Mouse (Mus musculus): ENCODE measurements around the gene Irf2bp1.
A peak's percentile ranks its signal among the peaks of the same experiment; 100 is the strongest.

The Irf2bp1 gene

GRCm38 (mm10) chr7:19001066-19001806, 2.6 kb upstream of the Irf2bp1 start:
- peak; percentile 77 to 84 for DNase-seq

DNA sequence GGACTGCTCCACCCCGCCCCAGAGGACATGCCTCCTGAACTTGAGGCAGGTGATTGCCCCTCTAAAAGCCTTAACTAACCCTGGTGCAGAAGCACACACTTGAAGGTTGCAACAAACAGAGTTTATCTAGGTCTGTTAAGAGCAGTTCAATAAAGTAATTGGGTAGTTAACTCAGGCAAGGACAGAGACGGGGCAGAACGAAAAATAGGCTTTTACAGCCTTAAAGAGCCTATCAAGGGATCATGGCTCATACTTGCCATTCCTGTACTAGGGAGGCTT, 2.1 kb upstream of the Irf2bp1 start:
- no peak for DNase-seq

- no peak for DNase-seq
Observed at GRCm38 (mm10) chr7:19002115-19002514, 1.7 kb upstream of the Irf2bp1 start.

DNA sequence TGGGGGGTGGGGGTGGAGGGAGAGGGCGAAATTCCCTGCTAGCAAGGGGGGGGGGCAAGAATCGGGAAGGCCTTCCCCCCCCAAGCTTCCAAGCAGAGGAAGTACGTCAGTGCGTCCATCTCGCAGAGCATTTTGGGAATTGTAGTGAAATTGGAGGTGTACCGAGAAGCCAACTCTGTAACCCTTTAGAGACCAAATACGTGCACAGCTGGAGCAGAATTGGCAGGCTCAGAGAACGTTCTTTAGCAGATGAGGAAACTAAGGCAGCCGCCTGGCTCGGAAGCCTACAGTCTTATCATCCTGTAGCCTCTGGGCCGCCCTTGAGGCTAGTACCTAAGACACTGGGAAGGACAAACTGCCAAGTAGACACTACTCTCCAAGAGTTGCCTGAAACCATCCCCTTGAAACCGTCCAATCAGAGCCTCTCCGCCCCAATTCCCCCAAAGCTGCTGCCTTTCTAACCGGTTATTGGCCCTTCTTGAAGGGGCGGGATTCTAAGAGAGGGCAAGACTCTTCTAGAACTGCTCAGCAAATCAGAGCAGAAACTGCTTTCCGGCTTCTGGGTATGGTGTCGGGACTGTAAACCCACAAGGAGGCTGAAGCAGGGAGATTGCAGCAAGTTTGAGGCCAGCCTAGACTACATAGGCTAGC, 871 bp upstream of the Irf2bp1 start:
- DNase-seq: peak; percentile 82 to 92

GRCm38 (mm10) chr7:19004631-19005079, 811 bp downstream of the Irf2bp1 start:
- peak in 1 of 2 experiments; percentile 39 for DNase-seq

- peak in 1 of 2 experiments; percentile 12 for DNase-seq
Observed at GRCm38 (mm10) chr7:19005417-19006121, 1.7 kb downstream of the Irf2bp1 start.

DNA sequence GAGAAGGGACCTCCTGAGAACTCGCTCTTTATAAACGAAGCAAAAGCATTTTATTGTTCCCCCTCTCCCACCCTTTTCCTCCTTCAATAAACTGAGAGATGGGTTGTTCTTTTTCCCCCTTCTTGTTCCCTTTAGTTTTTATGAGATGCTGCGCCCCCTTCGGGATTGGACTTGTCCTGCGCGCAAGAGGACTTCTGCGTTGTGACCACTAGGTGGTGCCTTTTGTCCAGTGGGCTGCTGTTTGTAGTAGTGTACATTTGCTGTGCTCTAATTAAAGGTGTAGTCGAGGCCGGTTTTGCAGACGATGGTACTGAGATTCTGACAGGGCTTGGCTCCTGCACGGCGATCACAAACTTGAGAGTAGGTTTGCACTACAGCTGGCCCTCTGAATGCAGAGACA, 2.6 kb downstream of the Irf2bp1 start:
- peak; percentile 88 to 90 for DNase-seq

GRCm38 (mm10) chr7:19007026-19007977, 3.5 kb downstream of the Irf2bp1 start:
- DNase-seq: peak in 1 of 2 experiments; percentile 51

- DNase-seq: no peak
Observed at GRCm38 (mm10) chr7:19010581-19010980, 6.7 kb downstream of the Irf2bp1 start.

DNA sequence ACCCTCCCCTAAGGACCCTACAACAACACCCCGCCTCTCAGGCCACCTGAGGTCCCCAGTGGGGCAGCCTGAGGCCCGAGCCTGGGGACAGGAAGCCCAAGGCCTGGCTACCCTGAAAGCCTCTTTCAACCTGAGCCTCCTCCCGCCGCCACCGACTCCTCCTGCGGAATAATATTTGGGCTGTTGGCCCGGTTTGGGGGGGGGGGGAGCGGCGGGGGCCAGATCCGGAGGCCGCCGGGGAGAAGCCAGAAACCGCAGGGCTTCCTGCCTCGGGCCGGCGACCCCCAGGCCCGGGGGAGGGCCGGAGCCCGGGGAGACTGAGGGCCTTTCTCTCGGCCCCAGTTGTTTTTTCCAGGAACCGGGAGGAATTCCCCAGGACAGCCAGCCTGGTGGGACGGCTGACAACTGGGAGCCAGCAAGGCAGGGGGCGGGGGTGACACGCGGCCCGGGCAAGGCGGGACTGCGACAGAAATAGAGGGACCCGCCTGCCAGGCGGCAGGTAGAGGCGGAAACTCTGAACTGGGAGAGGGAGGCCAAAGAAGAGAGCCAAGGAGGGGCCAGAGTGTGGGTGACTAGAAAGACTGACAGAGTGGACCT, 8.3 kb downstream of the Irf2bp1 start:
- peak in 1 of 2 experiments; percentile 62 for DNase-seq

DNA sequence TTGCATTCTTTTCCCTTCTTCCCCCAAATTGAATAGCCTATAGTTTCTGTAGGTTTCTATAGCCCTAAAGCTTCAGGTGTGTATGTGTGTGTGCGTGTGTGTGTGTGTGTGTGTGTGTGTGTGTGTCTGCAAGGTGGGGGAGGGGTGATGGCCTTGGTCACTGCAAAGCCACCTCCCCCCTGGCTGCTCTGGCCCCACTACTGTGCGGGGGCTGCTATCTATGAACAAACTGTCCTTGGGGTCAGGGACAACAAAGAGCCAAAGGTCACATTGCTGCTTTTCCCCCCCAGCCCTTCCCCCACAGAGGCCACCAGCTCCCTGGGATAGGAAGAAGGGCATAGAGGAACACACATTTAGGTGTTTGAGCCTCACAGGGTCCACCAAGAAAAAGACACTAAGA, 9.0 kb downstream of the Irf2bp1 start:
- no peak for DNase-seq

DNA sequence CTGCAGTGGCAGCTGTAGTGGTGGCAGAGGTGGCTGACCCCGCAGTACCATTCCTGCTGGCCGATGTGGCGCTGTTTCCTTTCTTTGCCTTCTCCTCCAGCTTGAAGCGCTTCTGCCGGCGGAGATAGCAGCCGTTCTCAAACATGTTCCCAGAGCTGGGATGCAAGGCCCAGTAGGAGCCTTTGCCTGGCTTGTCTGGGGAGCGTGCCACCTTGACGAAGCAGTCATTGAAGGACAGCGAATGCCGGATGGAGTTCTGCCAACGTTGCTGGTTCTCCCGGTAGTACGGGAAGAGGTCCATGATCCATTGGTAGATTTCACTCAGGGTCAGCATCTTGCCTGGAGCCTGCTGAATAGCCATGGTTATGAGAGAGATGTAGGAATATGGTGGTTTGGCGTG, 10.6 kb downstream of the Irf2bp1 start:
- DNase-seq: no peak

DNA sequence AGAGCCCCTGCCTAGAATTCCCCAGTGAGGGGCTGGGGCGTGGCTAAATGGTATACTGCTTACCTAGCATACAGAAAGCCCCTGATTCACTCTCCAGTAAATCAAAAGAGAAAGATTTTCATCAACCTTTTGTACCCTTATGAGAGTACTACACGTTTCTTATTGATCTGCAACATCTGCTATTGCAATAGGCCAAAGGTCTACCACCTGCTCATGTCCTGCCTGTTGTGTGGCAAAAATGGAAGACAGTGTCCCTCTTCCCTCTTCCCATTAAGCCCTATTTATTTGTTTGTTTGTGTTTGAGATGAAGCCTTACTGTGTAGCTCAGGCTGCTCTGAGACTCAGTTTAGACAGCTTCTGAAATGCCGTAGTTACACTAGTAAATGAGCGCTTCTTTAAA, 12.2 kb downstream of the Irf2bp1 start:
- DNase-seq: no peak

DNA sequence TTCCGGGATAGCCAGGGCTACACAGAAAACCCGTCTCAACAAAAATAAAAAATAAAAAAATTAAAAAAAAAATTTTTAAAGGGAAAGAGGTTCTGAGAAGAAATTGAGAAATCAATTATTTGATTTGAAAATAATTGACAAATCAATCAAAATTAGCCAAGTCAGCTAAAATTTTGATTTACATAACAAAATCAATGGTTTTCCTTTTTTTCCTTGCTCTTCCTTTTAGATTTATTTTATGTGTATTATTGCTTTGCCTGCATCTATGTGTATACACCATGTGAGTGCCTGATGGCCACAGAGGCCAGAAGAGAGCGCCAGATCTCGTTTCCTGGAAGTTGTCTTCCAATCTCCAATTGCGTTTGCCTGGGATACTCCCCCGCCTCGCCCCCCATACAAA, 14.1 kb downstream of the Irf2bp1 start:
- DNase-seq: no peak

DNA sequence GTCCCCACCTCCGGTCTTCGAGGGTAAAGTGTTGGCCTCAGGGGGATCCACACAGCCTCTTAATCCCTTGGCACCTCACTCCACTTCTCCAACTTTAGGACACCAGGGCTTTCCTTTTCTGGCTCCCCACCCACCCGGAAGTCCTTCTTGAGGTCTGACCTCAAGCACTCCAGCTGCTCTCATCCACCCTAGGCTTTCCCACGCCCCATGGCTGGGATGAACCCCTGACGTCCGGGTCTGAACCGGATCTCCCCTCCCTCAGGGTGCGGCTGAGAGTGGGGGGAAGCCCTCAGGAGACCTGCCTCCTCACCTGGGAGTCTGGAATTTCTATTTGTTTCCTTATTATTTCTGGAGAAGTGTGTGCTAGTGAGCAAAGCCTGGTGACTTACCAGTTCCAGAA, 17.2 kb downstream of the Irf2bp1 start:
- no peak for DNase-seq

DNA sequence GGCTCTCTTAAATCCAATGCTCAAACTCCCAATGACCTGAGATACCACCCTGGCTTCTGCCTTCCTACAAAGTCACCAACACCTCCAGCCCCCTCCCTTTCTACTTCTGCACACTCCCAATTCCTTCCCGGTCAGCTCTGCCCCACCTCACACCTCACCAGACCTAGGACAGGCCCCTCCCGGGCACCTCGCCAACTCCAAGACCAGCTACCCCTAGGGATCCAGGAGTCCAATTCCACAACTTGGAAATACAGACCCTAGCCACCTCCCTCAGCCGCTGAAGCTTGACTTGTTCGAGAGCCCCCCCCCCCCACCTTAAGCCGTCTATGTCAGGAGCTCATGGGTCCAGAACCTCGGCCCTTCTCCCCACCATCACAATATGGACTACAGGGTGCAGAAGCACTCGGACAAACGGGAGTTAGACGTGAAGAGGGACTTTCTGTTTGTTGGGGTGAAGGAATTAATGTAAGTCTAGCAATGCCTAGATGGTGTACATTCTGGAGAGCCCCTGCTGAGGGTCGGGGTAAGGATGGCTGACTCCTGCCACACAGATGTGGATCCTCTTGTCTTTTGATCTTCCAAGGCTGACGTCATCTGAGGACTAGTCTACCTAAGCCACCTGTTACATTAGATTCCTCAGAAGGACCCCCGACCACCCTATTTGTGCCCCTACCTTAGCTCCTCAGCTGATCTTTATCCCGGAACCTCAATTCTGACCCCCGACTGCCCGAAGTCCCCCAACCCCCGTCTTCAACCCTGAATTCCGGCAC, 18.5 kb downstream of the Irf2bp1 start:
- no peak for DNase-seq

DNA sequence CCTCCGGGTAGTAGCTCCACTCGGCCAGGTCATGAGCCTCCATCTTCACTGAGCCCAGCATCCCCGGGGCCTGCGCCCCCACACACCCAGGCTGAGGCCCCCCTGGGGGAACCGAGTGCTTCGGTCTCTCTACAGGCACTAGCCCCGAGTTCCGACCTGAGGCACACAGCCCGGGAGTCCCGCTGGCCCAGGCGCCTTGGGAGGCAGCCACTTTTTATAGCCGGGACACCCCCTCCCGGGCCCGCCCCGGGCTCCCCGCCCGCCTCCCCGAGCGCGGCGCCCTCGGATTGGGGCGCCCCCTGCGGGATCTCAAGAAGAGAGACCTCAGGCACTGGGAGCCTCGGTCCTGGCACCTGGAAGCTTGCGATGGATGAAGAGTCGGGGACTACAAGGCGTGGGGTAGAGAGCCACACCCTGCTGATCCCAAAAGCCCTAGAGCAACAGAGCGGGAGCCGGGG, 19.5 kb downstream of the Irf2bp1 start, which contains the start of gene Foxa3:
Gene Foxa3, minus strand, starts transcription at position 182 of the 458 bp plus-strand sequence.
- peak; percentile 46 to 74 for DNase-seq

GRCm38 (mm10) chr7:19024096-19024506, 20.3 kb downstream of the Irf2bp1 start, which contains the start of gene Sympk:
Gene Sympk (plus strand): TSS chr7:19024377.
- DNase-seq: peak; percentile 96

- peak in 1 of 2 experiments; percentile 50 for DNase-seq
Observed at GRCm38 (mm10) chr7:19024581-19025255, 20.9 kb downstream of the Irf2bp1 start.

GRCm38 (mm10) chr7:19028067-19028466, 24.2 kb downstream of the Irf2bp1 start:
- DNase-seq: no peak
